Mouse (Mus musculus): ENCODE measurements around the gene Gng12.

The Gng12 gene

DNA sequence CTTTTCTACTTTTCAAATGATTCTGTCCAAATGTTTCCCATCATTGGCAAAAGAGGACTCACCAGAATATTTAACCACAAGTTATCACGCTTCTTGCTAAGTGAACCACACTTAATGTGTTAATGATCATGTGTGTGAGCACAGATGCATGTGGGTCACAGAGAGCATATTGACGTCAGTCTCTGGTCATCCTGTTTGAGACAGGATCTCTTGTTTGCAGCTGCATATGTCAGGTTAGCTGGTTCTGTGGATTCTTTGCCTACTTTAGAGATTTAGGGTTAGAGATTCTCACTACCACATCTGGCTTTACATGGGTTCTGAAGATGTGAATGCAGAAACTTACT lies 153.5 kb downstream of the Gng12 start:
- no peak for DNase-seq (ENCODE audit: low read depth, low spot score)

DNA sequence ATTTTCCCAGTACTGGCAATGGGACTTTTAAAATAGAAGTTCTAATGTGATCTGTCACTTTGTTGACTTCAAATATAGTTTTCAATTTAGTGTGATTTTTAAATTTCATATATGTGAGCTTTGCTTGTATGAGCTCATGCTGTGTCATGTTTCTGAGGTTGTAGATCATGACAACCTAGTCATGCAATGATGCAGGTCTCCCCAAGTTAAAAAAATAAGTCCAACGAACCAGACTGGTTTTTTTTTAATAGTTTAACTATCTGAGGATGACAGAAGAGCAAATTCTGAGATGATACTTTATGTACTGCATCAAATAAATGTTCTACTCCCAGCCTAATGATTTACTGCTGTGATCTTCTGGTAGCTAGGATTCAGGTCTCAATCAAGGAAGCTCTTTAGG lies 153.9 kb downstream of the Gng12 start:
- DNase-seq (ENCODE audit: low read depth, low spot score): no peak

DNA sequence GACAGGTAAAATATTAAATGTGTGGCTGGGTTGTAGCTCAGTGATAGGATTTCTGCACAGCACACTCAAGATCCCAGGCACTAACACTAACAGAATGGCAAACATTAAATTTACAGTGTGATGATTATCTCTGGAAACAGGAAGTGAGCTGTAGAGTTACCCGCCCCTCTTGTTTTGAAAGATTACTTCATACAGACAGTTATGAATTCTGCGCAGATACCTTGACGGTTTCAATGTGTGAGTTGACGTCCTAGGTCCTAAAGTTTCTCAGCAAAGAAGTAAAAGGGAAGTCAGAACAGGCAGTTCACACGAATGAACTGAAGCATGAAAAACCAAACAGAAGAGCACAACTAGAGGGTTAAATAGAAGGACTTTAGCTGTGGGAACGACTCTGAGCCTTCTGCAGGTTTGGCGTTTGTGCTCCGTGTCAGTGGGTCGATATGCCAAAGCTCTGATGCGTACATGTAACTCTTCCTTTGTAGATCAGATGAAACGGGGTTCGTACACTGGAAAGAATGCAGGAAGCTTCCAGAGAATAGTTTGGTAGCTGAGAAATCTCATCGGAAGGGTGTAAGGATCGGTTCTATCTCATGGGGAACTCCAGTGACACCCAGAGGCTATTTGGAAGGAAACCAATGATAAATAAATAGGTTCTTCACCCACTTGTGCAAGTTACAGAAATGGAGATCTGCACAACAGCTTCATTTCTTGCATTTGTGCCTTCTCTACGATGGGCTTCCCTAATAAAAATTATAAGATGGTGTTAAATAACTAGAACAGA lies 160.1 kb downstream of the Gng12 start:
- DNase-seq (ENCODE audit: low read depth, low spot score): no peak

DNA sequence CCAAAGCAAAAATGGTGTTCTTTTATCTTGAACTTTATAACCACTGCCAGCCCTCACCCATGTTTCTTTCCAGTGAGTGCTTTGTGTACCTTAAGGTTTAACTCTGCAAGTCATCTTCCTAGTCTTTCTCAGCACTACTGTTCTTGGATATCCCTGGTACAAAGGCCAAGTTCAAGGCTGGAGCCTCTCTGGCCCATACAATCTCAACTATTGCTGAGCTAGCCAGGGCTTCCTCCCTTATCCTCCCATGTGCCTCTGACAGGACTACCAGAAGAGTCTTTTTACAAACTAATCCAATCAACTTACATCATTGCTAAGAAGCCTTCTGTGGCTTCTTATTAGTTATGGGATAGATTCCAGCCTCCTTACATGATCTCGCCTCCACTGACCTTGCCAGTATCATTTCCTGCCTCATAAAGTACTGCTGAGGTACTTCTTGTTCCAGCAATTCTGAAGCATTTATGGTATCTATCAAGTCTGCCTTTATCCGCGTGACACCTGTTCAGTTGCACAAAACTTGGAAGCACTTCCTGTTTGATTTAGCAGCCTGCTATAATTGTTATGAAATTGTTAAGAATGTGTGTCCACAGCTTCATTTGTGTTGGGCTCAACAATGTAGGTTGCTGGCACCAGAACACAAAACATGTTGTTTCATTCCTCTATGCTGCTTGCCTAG lies 160.8 kb downstream of the Gng12 start:
- no peak for DNase-seq (ENCODE audit: low read depth, low spot score)

DNA sequence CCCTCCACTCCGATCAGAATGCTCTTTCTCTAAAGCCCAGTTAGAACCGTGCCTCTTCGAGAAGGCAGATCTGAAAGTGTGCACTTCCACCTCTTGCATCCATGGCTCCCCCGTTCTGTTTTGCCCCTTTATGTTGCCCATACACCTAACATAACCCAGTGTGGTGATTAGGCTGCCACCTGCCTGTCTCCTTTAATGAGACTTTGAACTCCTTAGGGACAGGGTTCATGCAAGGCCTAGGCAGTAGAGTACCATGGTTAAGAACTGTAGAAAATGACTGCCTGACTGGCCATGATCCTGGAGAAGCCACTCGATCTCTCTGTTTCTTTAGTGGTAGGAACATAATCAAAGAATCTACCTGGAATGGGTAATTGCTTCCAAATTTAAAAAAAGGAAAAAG lies 161.4 kb downstream of the Gng12 start:
- DNase-seq (ENCODE audit: low read depth, low spot score): no peak

DNA sequence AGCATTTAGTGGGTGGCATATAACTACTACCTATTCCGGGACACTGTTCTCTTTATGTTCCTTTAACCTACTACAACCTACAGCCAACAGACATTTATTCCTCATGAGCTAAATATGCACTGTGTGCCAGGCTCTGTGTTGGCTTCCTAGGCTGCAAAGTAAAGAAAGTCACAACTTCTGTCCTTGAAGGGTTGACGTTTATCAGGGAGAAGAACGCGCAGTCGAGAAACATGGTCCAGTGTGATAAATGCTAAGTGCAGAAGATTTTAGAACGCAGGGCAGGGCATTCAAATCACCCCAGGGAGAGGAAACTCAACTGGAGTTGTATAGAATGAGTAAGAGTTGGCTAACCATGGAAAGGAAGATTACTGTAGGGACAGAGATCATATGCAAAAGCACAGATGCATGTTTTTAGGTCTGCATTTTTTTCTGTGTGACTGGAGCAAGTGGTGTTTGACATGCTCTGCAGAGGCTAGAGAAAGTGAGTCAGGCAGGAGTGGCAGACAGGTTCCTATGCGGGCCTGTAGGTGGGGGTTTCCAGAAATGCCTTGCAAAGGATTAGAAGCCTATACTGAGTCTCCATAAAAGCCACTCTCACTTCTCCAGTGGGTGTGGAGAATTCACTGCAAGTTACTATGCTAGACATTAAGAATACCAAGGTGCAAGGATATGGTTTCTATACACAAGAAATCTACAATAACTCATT lies 161.9 kb downstream of the Gng12 start:
- DNase-seq (ENCODE audit: low read depth, low spot score): peak; percentile 63

DNA sequence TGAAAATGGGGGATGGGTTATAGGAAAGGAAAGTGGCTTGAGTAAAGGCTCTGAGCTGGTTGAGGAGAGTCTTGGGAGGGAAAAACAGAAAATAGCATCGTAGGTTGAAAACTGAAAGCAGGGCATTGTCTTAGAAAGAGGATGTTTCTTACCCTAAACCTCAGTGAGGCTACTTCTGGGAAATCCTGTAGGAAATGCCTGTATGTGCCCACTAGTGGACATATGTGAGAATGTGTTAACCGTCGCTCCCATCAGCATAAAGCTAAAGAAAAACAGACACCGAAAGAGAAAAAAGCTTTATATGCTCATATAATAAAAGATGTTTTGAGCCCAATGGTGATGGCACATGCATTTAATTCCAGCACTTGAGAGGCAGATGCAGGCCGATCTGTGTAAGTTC lies 163.9 kb downstream of the Gng12 start:
- no peak for DNase-seq (ENCODE audit: low read depth, low spot score)

DNA sequence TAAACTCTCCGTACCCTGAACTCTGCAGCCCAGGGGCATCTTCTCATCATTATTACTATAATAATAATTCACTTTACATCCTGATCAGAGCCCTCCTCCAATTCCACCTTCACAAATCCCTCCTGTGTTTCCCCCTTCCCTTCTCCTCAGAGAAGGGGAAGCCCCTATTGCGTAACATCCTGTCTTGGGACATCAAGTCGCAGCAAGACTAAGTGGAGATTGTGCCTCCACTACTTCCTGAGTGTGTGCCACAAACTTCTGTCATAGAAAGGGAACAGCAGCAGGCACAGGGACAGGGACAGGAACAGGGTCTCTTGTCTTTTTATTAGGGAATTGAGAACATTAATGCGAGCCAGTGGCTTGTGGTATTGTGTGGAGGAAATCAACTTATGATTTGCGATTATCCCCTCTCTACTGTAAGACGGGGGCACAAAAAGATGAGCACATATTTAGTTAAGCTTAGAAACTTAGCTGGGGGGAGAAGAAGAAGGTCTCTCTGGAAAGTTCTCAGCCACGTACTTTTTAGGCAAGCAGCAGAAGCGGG lies 173.1 kb downstream of the Gng12 start:
- DNase-seq (ENCODE audit: low read depth, low spot score): no peak

DNA sequence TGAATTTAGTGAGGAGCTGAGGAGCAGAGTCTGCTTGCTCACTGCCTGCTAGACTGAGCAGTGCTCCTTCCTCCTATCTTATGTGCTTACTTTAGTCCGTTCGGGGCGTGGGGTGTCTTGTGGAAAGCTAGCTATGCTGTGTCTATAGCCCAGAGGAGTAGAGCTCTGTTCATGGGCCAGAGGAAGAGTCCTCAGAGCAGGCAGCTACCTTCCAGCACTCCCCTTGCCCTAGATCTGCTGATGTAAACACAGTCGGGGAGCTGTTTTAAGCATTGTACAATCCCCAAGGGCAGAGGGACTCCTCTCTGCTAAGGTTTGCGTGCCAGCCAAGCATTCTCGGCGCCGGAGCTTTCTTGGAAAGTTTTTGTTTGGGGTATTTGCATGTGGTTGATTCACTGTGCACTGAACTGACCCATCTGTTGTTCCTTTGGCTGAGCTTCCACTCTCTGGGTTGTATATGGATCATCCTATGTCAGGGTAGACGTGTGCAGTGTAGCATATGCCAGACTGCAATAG lies 173.7 kb downstream of the Gng12 start:
- no peak for DNase-seq (ENCODE audit: low read depth, low spot score)

Measured in c-Kit-negative CD71-positive TER-119-positive erythroid progenitor cells, embryonic 14.5 days (primary cell).